Mouse (Mus musculus): ENCODE results near the gene Ipo9.

DNA sequence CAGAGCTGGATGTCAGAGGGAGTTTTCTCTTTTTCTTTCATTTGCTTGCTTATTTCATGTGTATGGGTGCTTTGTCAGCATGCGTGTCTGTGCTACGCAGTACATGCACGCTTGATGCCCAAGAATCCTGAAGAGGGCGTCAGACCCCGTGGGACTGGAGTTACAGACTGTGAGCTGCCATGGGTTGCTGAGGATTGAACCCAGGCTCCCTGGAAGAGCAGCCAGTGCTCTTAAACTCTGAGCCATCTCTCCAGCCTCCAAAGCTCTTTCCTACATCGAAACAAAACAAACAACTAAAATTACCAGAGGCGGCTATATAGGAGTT, 45.2 kb upstream of the Ipo9 start:
- TF ChIP-seq CTCF (IDR thresholded peaks at IDR 0.05; ENCODE audit: low read depth) (no peak), EP300 (optimal IDR thresholded peaks at IDR 0.05) (no peak)

Data from stomach, postnatal 0 days (tissue).